Comparison of ENCODE assay signal across 9 mouse cellular contexts in the genomic region with DNA sequence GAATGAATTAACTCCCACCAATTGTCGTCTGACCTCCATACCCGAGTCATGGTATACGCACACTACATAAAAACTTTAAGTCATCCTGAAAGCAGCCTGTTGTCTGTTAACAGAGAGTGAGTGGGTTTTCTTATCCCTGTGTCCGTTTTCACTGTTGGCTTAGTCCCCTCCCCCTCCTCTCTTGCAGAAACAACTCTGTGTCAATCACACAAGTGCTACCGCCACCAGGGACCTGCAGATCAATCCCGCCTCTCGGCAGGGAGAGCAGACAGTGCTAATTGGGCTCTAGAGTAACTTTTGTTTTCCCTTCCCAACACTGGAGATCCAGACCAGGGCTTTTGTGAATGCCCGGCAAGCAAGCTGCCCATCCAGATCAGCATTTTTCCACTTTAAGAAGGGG. TPM values are rescaled to one million over a fixed set of nuclear protein-coding genes. Genes with fewer than 3 reads are reported as not detected.
DNase-seq lines count a peak whose midpoint lies in the region; ATAC-seq and TF ChIP-seq lines count a peak whose summit lies in the region.
"Had no signal": no experiment of that assay in that cellular context is flagged by ENCODE, and none has a peak within 500 bp of the region (broad histone marks: within the 10 kb centered on the region; RNA-seq: fewer than 3 reads in every experiment).

No protein-coding gene starts in this region.

- H3K9me3 ChIP-seq in ES-Bruce4 (replicated peaks; ENCODE audit: control insufficient read depth, insufficient read depth, low read length, poor library complexity, severe bottlenecking) = no peaks in the 10 kb centered on the region
- H3K9me3 ChIP-seq in heart, embryonic 15.5 days (replicated peaks) = no peaks in the 10 kb centered on the region
- no peaks in the 10 kb centered on the region for H3K9me3 ChIP-seq in liver, embryonic 14.5 days (ENCODE audit: control insufficient read depth, low read length)

- 17% methylated on average over 8 of the region's 8 CpGs for WGBS in heart, embryonic 15.5 days
- 24% methylated on average over 8 of the region's 8 CpGs for WGBS in liver, embryonic 14.5 days (ENCODE audit: insufficient replicate concordance)

- H3K27ac ChIP-seq in ES-Bruce4 (ENCODE audit: insufficient read depth, low read length) = peak overlapping the region; percentile 84
- H3K27ac ChIP-seq in heart, embryonic 15.5 days = peak overlapping the region; percentile 56
- H3K27ac ChIP-seq in liver, embryonic 14.5 days = no peak overlapping the region

- no peak overlapping the region for H3K4me3 ChIP-seq in ES-Bruce4 (ENCODE audit: low read depth, low read length)
- no peak overlapping the region for H3K4me3 ChIP-seq in heart, embryonic 15.5 days
- no peak overlapping the region for H3K4me3 ChIP-seq in liver, embryonic 14.5 days (ENCODE audit: insufficient read depth in 1 of 2, low read depth in 2 of 2, low read length in 2 of 2)

- H3K27me3 ChIP-seq in ES-Bruce4 (ENCODE audit: control insufficient read depth, insufficient read depth, low read length, poor library complexity, severe bottlenecking) = no peaks in the 10 kb centered on the region
- no peaks in the 10 kb centered on the region for H3K27me3 ChIP-seq in heart, embryonic 15.5 days
- H3K27me3 ChIP-seq in liver, embryonic 14.5 days (ENCODE audit: control insufficient read depth, insufficient read depth, low read length) = no peaks in the 10 kb centered on the region

- no peak for TF ChIP-seq CTCF in ES-Bruce4 (IDR thresholded peaks at IDR 0.05; ENCODE audit: low read depth, low read length)
- TF ChIP-seq CTCF in liver, embryonic 14.5 days (IDR thresholded peaks at IDR 0.05; ENCODE audit: low read depth) = no peak

- DNase-seq in MN1 (ENCODE audit: low spot score) = peak; percentile 47
- DNase-seq in liver, embryonic 14.5 days (ENCODE audit: low read depth in 3 of 3, low spot score in 3 of 3) = no peak
- no peak for DNase-seq in spleen, postnatal 36 days (ENCODE audit: low spot score in 2 of 2)
- no peak for DNase-seq in cerebellum, postnatal 10 days
- no peak for DNase-seq in layer of hippocampus, postnatal 10 days (ENCODE audit: low spot score in 2 of 2)

- peak overlapping the region; percentile 15; the same call in 1 of the 2 replicates for H3K4me2 ChIP-seq in heart, embryonic 15.5 days
- peak overlapping the region; percentile 8 for H3K4me2 ChIP-seq in liver, embryonic 14.5 days (ENCODE audit: low read depth)

- 0 out of 2 replicates have a peak, but pooled peaks cover 10% of the 10 kb centered on the region for H3K36me3 ChIP-seq in ES-Bruce4 (ENCODE audit: control insufficient read depth, insufficient read depth, low read length, poor library complexity, severe bottlenecking)
- H3K36me3 ChIP-seq in heart, embryonic 15.5 days = no peaks in the 10 kb centered on the region
- H3K36me3 ChIP-seq in liver, embryonic 14.5 days (replicated peaks; ENCODE audit: control insufficient read depth, insufficient read depth, low read depth) = no peaks in the 10 kb centered on the region

- no peak overlapping the region for H3K9ac ChIP-seq in ES-Bruce4 (ENCODE audit: low read depth, poor library complexity, severe bottlenecking)
- H3K9ac ChIP-seq in heart, embryonic 15.5 days = no peak overlapping the region
- no peak overlapping the region for H3K9ac ChIP-seq in liver, embryonic 14.5 days (replicated peaks)

- peaks cover 18% of the 10 kb centered on the region for H3K4me1 ChIP-seq in ES-Bruce4 (ENCODE audit: control insufficient read depth, insufficient read depth, low read length)
- H3K4me1 ChIP-seq in heart, embryonic 15.5 days (replicated peaks) = peaks cover 38% of the 10 kb centered on the region
- peaks cover 14 to 39% of the 10 kb centered on the region in 2 experiments for H3K4me1 ChIP-seq in liver, embryonic 14.5 days (replicated peaks; ENCODE audit: control insufficient read depth in 2 of 2, insufficient read depth in 2 of 2, low read length in 1 of 2)

- no peak for TF ChIP-seq POLR2A in ES-Bruce4 (IDR thresholded peaks at IDR 0.05; ENCODE audit: insufficient read depth, low read length)

- ATAC-seq in heart, embryonic 15.5 days (replicated peaks; ENCODE audit: insufficient number of reproducible peaks, insufficient read depth, low FRiP score, low read depth) = no peak
- ATAC-seq in liver, embryonic 14.5 days (ENCODE audit: insufficient read depth) = peak; percentile 33; the same call in 1 of the 2 replicates
- ATAC-seq in megakaryocyte, adult 5-6 weeks (ENCODE audit: poor library complexity, severe bottlenecking) = no peak

- TF ChIP-seq EP300 in ES-Bruce4 (IDR thresholded peaks at IDR 0.05; ENCODE audit: insufficient read depth, low read depth, low read length) = peak; percentile 59
- no peak for TF ChIP-seq EP300 in liver, embryonic 14.5 days (IDR thresholded peaks at IDR 0.05; ENCODE audit: low read depth)

RNA-seq across cellular contexts. Expression of a gene that starts 24.6 kb away (rescaled TPM):
- 64.8 and 67.7 TPM in 2 replicates for polyA plus RNA-seq in ES-Bruce4 (2011; ENCODE audit: insufficient read depth, insufficient read length, low read depth, missing spikeins)
- 4.1 and 6.0 TPM in 2 replicates for polyA plus RNA-seq in heart, embryonic 15.5 days (2015; fragmentation: Nextera tagmentation; extraction: Ambion mirVana)
- polyA plus RNA-seq in liver, embryonic 14.5 days (2012; rRNA removed) = 3.4 and 3.6 TPM in 2 replicates
- polyA plus RNA-seq in liver, embryonic 14.5 days (2014; fragmentation: Nextera tagmentation; extraction: Ambion mirVana) = 2.0 and 2.5 TPM in 2 replicates
- 43.8 and 45.0 TPM in 2 replicates for total RNA-seq in megakaryocyte, adult 5-6 weeks (2015)
- total RNA-seq in megakaryocyte, adult 5-6 weeks (2017) = 38.4 and 45.7 TPM in 2 replicates
- total RNA-seq in layer of hippocampus, postnatal 10 days (2021) = 10 to 100 TPM; 36.5 to 44.6 TPM

RNA-seq across cellular contexts. Expression of a gene that starts 50.0 kb away (rescaled TPM):
- 4.6 and 6.7 TPM in 2 replicates for polyA plus RNA-seq in ES-Bruce4 (2011; ENCODE audit: insufficient read depth, insufficient read length, low read depth, missing spikeins)
- polyA plus RNA-seq in heart, embryonic 15.5 days (2015; fragmentation: Nextera tagmentation; extraction: Ambion mirVana) = 5.2 and 5.8 TPM in 2 replicates
- polyA plus RNA-seq in liver, embryonic 14.5 days (2012; rRNA removed) = 2.5 and 3.1 TPM in 2 replicates
- polyA plus RNA-seq in liver, embryonic 14.5 days (2014; fragmentation: Nextera tagmentation; extraction: Ambion mirVana) = 2.7 and 3.5 TPM in 2 replicates
- total RNA-seq in megakaryocyte, adult 5-6 weeks (2015) = 0.20 and 0.32 TPM in 2 replicates
- 0.99 TPM in 1 of 2 replicates, not detected in the other for total RNA-seq in megakaryocyte, adult 5-6 weeks (2017)
- total RNA-seq in layer of hippocampus, postnatal 10 days (2021) = 1 to 10 TPM in 1 of 2 experiments, under 1 TPM in 1; 0.87 to 1.7 TPM

RNA-seq across cellular contexts. Expression of a gene that starts 53.2 kb away (rescaled TPM):
- 0.39 and 0.44 TPM in 2 replicates for polyA plus RNA-seq in ES-Bruce4 (2011; ENCODE audit: insufficient read depth, insufficient read length, low read depth, missing spikeins)
- not detected in 2 replicates for polyA plus RNA-seq in heart, embryonic 15.5 days (2015; fragmentation: Nextera tagmentation; extraction: Ambion mirVana)
- 0.05 TPM in 1 of 2 replicates, not detected in the other for polyA plus RNA-seq in liver, embryonic 14.5 days (2012; rRNA removed)
- 0.10 TPM in 1 of 2 replicates, not detected in the other for polyA plus RNA-seq in liver, embryonic 14.5 days (2014; fragmentation: Nextera tagmentation; extraction: Ambion mirVana)
- not detected in 2 replicates for total RNA-seq in megakaryocyte, adult 5-6 weeks (2015)
- total RNA-seq in megakaryocyte, adult 5-6 weeks (2017) = not detected in 2 replicates
- total RNA-seq in layer of hippocampus, postnatal 10 days (2021) = under 1 TPM; 0.20 to 0.32 TPM
- total RNA-seq: heart, adult 18-20 months had no signal
